Mouse (Mus musculus) neural tube, embryonic 11.5 days (tissue): ENCODE data around the gene Zpbp2. TPM values are rescaled to one million over a fixed set of nuclear protein-coding genes. Genes with fewer than 3 reads are reported as not detected.
"Not testable (repeated sequence)": the region's sequence is repeated elsewhere in the genome, so short reads cannot be mapped to it uniquely, and the experiment has no call there.

ENCODE experiments used
- ATAC-seq: fragments of 200-750 bp; cut with Nextera tagmentation; 2 replicates; pipeline ENCODE4 v1.8.0; 2017; ENCODE audit warnings: moderate number of reproducible peaks, mild to moderate bottlenecking, moderate TSS enrichment, moderate library complexity; ENCODE audit not compliant: insufficient read depth, low FRiP score, low TSS enrichment
- DNase-seq: peaks from one replicate; pipeline ENCODE4 v3.0.0-alpha.2; 2015; ENCODE audit warnings: low spot score
- H3K27ac ChIP-seq: fragments of 300-500 bp; sonication (generic); 2 replicates; pipeline ENCODE4 v1.5.1; 2014; ENCODE audit warnings: low read depth, mild to moderate bottlenecking, low read length
- H3K27me3 ChIP-seq: fragments of 300-500 bp; sonication (generic); 2 replicates; pipeline ENCODE4 v1.6.1; 2014; ENCODE audit warnings: mild to moderate bottlenecking, low read length, mixed read lengths; ENCODE audit not compliant: control insufficient read depth, insufficient read depth
- H3K36me3 ChIP-seq: fragments of 300-500 bp; sonication (generic); 2 replicates; pipeline ENCODE4 v1.6.1; 2014; ENCODE audit warnings: mild to moderate bottlenecking, low read length, moderate library complexity, mixed read lengths; ENCODE audit not compliant: control insufficient read depth, insufficient read depth
- H3K4me1 ChIP-seq: fragments of 300-500 bp; sonication (generic); 2 replicates; pipeline ENCODE4 v1.6.1; 2014; ENCODE audit warnings: low read length, mixed read lengths; ENCODE audit not compliant: control insufficient read depth, insufficient read depth
- H3K4me2 ChIP-seq: fragments of 300-500 bp; sonication (generic); 2 replicates; pipeline ENCODE4 v1.6.1; 2014; ENCODE audit warnings: low read depth, mild to moderate bottlenecking, moderate library complexity
- H3K4me3 ChIP-seq: fragments of 300-500 bp; sonication (generic); 2 replicates; pipeline ENCODE4 v1.5.1; 2014; ENCODE audit warnings: low read depth, low read length
- H3K9ac ChIP-seq: fragments of 300-500 bp; sonication (generic); 2 replicates; pipeline ENCODE4 v1.6.1; 2014; ENCODE audit warnings: mild to moderate bottlenecking, low read length
- H3K9me3 ChIP-seq: fragments of 300-500 bp; sonication (generic); 2 replicates; pipeline ENCODE4 v1.6.1; 2016; ENCODE audit warnings: low read length; ENCODE audit not compliant: control insufficient read depth
- WGBS: fragments of 180-500 bp; shearing (Covaris S2); extraction: QIAGEN DNeasy Blood & Tissue Kit; methylation state at CpG from one replicate; pipeline ENCODE4 v1.1.7; 2014; 5-methylcytosine and 5-hydroxymethylcytosine counted together
- polyA plus RNA-seq: library from polyadenylated mRNA; unstranded; fragments of >200 nt; fragmentation: Nextera tagmentation; extraction: Ambion mirVana; gene quantifications from 2 replicates; pipeline ENCODE4 v1.2.1, GENCODE M21; 2014

Zpbp2 gene
- polyA plus RNA-seq, 1 experiment from 2014 or later = 0.16 TPM

DNA sequence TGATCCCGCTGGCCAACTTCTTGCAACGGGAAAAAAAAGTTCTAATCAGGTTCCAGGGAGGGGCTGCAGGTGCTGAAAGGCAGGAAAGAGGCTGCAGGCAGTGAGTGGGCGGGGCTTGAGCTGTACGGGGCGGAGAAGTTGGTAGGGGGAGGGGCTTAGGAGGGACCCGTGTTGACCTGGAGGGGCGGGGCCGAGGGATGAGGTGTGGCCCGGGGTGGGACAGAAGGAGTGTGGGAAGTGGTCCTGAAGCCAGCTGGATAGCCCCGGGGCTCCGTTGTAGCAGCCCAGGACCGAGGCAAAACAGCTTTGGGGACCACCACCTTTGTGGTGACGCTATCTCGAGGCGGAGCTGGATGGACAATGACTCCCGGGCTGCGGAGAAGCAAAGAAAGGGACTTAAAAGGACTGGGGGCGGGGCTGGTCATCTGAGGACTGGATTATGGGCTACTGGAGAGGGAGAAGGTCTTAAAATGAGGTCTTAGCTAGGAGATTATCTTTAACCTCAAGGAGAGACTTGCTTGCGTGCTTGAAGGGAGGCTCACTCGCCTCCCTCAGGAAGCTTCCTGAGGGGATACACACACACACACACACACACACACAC is 51.3 kb downstream of the Zpbp2 start:
- 1% methylated on average over 20 of the region's 20 CpGs for WGBS
- Histone ChIP-seq H3K27ac (no peak overlapping the region), H3K4me2 (peak overlapping the region; percentile 48), H3K27me3 (peaks cover 7% of the 10 kb centered on the region; the same call in 1 of the 2 replicates), H3K4me1 (peaks cover 2% of the 10 kb centered on the region; the same call in 1 of the 2 replicates), H3K4me3 (peak overlapping the region; percentile 24), H3K36me3 (no peaks in the 10 kb centered on the region), H3K9me3 (no peaks in the 10 kb centered on the region), H3K9ac (peak overlapping the region; percentile 35)
- ATAC-seq (no peak), DNase-seq (peak; percentile 60)

DNA sequence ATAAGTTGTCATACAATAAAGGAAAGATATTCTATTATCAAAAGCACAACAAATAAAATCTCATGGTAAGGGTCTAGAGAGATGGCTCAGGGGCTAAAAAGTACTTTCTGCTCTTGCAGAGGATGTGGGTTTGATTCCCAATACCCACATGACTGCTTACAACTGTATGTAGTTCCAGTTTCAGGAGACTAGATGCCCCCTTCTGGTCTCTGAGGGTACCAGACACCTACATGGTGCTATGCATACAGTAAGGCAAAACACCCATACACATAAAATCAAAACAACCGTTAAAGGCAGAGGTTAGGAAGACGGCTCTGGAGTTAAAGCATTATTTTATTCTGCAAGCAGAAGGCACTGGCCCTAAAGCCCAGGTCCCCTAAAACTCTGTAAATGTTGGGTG is 53.1 kb downstream of the Zpbp2 start:
- H3K27me3 ChIP-seq = peaks cover 3% of the 10 kb centered on the region; the same call in 1 of the 2 replicates
- H3K27ac ChIP-seq = no peak overlapping the region
- H3K9me3 ChIP-seq = no peaks in the 10 kb centered on the region
- no peaks in the 10 kb centered on the region for H3K36me3 ChIP-seq
- ATAC-seq (no peak), DNase-seq (no peak)
- H3K4me1 ChIP-seq = peaks cover 2% of the 10 kb centered on the region; the same call in 1 of the 2 replicates
- H3K4me2 ChIP-seq = no peak overlapping the region
- WGBS = 87% methylated on average over 2 of the region's 2 CpGs
- H3K9ac ChIP-seq = no peak overlapping the region
- H3K4me3 ChIP-seq = no peak overlapping the region

- 69% methylated on average over 6 of the region's 6 CpGs for WGBS
- H3K4me1 ChIP-seq, H3K9me3 ChIP-seq, H3K4me3 ChIP-seq, ATAC-seq, H3K9ac ChIP-seq, H3K27me3 ChIP-seq, DNase-seq, H3K4me2 ChIP-seq, H3K36me3 ChIP-seq, H3K27ac ChIP-seq: not testable (repeated sequence)
Measured at GRCm38 (mm10) chr11:98604911-98605310, 54.0 kb downstream of the Zpbp2 start.

DNA sequence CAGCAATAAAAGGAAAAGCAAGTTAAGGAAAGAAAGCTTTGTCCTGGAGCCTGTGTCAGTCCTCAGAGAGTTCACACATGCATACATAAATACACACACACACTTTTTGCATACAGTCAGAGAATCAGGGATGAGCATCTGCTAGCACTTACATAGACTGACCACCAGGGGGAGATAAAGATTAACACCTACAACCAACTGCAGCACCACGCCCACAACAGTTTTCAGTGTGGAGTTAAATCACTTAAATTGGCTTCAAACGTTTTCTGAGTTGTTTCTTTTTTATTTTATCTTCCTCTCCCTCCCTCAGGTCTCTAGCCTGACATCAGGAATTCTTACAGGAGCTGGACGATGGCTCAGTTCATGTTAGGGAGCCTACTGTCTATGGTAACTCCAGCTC is 55.9 kb downstream of the Zpbp2 start:
- DNase-seq (no peak), ATAC-seq (no peak)
- Histone ChIP-seq H3K36me3 (no peaks in the 10 kb centered on the region), H3K27me3 (no peaks in the 10 kb centered on the region), H3K4me2 (no peak overlapping the region), H3K27ac (no peak overlapping the region), H3K9ac (no peak overlapping the region), H3K4me3 (no peak overlapping the region), H3K9me3 (no peaks in the 10 kb centered on the region), H3K4me1 (peaks cover 2% of the 10 kb centered on the region; the same call in 1 of the 2 replicates)
- 8% methylated on average over 3 of the region's 3 CpGs for WGBS

Other genes with a start within 250 kb of the Zpbp2 start
- gene Neurod2, start 221.4 kb upstream of the Zpbp2 start, polyA plus RNA-seq = 1.2 TPM in 2 replicates
- gene Ppp1r1b, start 202.7 kb upstream of the Zpbp2 start, polyA plus RNA-seq = 0.15 TPM in 1 of 2 replicates, not detected in the other
- 39.7 and 45.6 TPM in 2 replicates for gene Stard3, start 192.7 kb upstream of the Zpbp2 start, polyA plus RNA-seq
- gene Tcap, start 167.3 kb upstream of the Zpbp2 start, polyA plus RNA-seq = 3.1 and 3.9 TPM in 2 replicates
- 0.40 and 0.91 TPM in 2 replicates for gene Pnmt, start 164.6 kb upstream of the Zpbp2 start, polyA plus RNA-seq
- gene Pgap3, start 150.6 kb upstream of the Zpbp2 start, polyA plus RNA-seq = 6.7 and 7.2 TPM in 2 replicates
- 22.3 and 24.5 TPM in 2 replicates for gene Erbb2, start 138.6 kb upstream of the Zpbp2 start, polyA plus RNA-seq
- gene Mien1, start 112.1 kb upstream of the Zpbp2 start, polyA plus RNA-seq = 133 and 151 TPM in 2 replicates
- gene Grb7, start 104.7 kb upstream of the Zpbp2 start, polyA plus RNA-seq = 1.4 and 1.9 TPM in 2 replicates
- gene Ikzf3, start 5.1 kb upstream of the Zpbp2 start, polyA plus RNA-seq = not detected in 2 replicates
- gene Ormdl3, start 36.3 kb downstream of the Zpbp2 start, polyA plus RNA-seq = 11.1 and 14.5 TPM in 2 replicates
- gene Lrrc3c, start 47.2 kb downstream of the Zpbp2 start, polyA plus RNA-seq = not detected in 2 replicates
- 0.64 and 1.5 TPM in 2 replicates for gene Gm12355, start 74.6 kb downstream of the Zpbp2 start, polyA plus RNA-seq
- not detected in 2 replicates for gene Gsdma3, start 75.3 kb downstream of the Zpbp2 start, polyA plus RNA-seq
- 0.17 TPM in 1 of 2 replicates, not detected in the other for gene Gsdma2, start 95.7 kb downstream of the Zpbp2 start, polyA plus RNA-seq
- not detected in 2 replicates for gene Gsdma, start 113.3 kb downstream of the Zpbp2 start, polyA plus RNA-seq
- gene Psmd3, start 131.5 kb downstream of the Zpbp2 start, polyA plus RNA-seq = 172 TPM in 2 replicates
- gene Csf3, start 150.2 kb downstream of the Zpbp2 start, polyA plus RNA-seq = not detected in 2 replicates
- gene Med24, start 178.3 kb downstream of the Zpbp2 start, polyA plus RNA-seq = 67.6 and 74.5 TPM in 2 replicates
- 32.0 and 34.7 TPM in 2 replicates for gene Thra, start 189.5 kb downstream of the Zpbp2 start, polyA plus RNA-seq
- gene Nr1d1, start 224.2 kb downstream of the Zpbp2 start, polyA plus RNA-seq = 1.5 and 1.9 TPM in 2 replicates
- 24.1 and 24.2 TPM in 2 replicates for gene Msl1, start 244.4 kb downstream of the Zpbp2 start, polyA plus RNA-seq